Comparison of ENCODE assay signal across 7 mouse cellular contexts in the genomic region with DNA sequence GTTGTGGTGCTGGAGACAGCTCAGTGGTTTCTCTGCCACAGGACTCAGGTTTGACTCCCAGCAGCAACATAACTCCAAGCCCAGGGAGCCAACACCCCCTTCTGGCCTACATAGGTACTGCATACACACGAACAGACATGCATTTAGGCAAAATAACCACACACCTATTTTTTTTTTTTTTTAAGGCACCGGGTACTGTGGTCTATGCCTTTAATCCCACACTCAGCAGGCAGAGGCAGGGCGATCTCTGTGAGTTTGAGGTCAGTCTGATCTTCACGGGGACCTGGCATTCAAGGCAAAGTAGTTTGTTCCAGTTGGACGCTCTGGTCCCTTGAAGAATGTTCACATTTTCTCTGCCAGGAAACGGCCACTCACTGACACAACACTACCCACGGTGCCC. TPM values are rescaled to one million over a fixed set of nuclear protein-coding genes. Genes with fewer than 3 reads are reported as not detected.
DNase-seq lines count a peak whose midpoint lies in the region; ATAC-seq and TF ChIP-seq lines count a peak whose summit lies in the region.

No protein-coding gene starts in this region.

- no peak overlapping the region for H3K4me2 ChIP-seq in kidney, postnatal 0 days (ENCODE audit: low read length)
- no peak overlapping the region for H3K4me2 ChIP-seq in kidney, embryonic 14.5 days (replicated peaks; ENCODE audit: low read depth, low read length)

- WGBS in kidney, postnatal 0 days: 69% methylated on average over 7 of the region's 7 CpGs
- WGBS in kidney, embryonic 14.5 days: 77% methylated on average over 7 of the region's 7 CpGs

- no peaks in the 10 kb centered on the region for H3K36me3 ChIP-seq in kidney, postnatal 0 days (ENCODE audit: insufficient read depth, low read length)
- H3K36me3 ChIP-seq in kidney, embryonic 14.5 days (ENCODE audit: control insufficient read depth, insufficient read depth, low read length): no peaks in the 10 kb centered on the region
- peaks cover 20% of the 10 kb centered on the region for H3K36me3 ChIP-seq in G1E (replicated peaks)

- H3K4me1 ChIP-seq in kidney, postnatal 0 days (replicated peaks; ENCODE audit: insufficient read depth, low read length): peaks cover 13% of the 10 kb centered on the region; the same call in 1 of the 2 replicates
- peaks cover 16% of the 10 kb centered on the region; the same call in 1 of the 2 replicates for H3K4me1 ChIP-seq in kidney, embryonic 14.5 days (ENCODE audit: control insufficient read depth, insufficient read depth, low read length)
- H3K4me1 ChIP-seq in G1E (ENCODE audit: insufficient read depth, low read depth, low read length): peaks cover 37% of the 10 kb centered on the region

- no peak overlapping the region for H3K4me3 ChIP-seq in kidney, postnatal 0 days (replicated peaks; ENCODE audit: low read depth, low read length)
- H3K4me3 ChIP-seq in kidney, embryonic 14.5 days (ENCODE audit: low read length): no peak overlapping the region
- H3K4me3 ChIP-seq in G1E (ENCODE audit: low read depth, low read length): no peak overlapping the region

- H3K27me3 ChIP-seq in kidney, postnatal 0 days (ENCODE audit: insufficient read depth, low read length): no peaks in the 10 kb centered on the region
- no peaks in the 10 kb centered on the region for H3K27me3 ChIP-seq in kidney, embryonic 14.5 days (ENCODE audit: control insufficient read depth, insufficient read depth, low read length)
- H3K27me3 ChIP-seq in G1E (ENCODE audit: insufficient read depth, low read length): no peaks in the 10 kb centered on the region; the same call in 1 of the 2 replicates

- no peak for DNase-seq in kidney, postnatal 0 days (ENCODE audit: low spot score)
- DNase-seq in G1E (ENCODE audit: low spot score): no peak
- peak; percentile 24 for DNase-seq in cerebellum, postnatal 36 days
- DNase-seq in retina, embryonic 14.5 days (ENCODE audit: low spot score): peak; percentile 47
- no peak for DNase-seq in urinary bladder, postnatal 36 days (ENCODE audit: low spot score in 2 of 2)

- H3K9me3 ChIP-seq in kidney, postnatal 0 days (replicated peaks; ENCODE audit: low read length): no peaks in the 10 kb centered on the region
- H3K9me3 ChIP-seq in kidney, embryonic 14.5 days (ENCODE audit: control insufficient read depth, low read length): no peaks in the 10 kb centered on the region
- no peaks in the 10 kb centered on the region for H3K9me3 ChIP-seq in G1E (replicated peaks)

- no peak overlapping the region for H3K9ac ChIP-seq in kidney, postnatal 0 days (ENCODE audit: low read depth, low read length)
- H3K9ac ChIP-seq in kidney, embryonic 14.5 days (ENCODE audit: low read depth, low read length): no peak overlapping the region

- no peak overlapping the region for H3K27ac ChIP-seq in kidney, postnatal 0 days
- H3K27ac ChIP-seq in kidney, embryonic 14.5 days (ENCODE audit: low read depth, low read length): no peak overlapping the region

- no peak for ATAC-seq in kidney, postnatal 0 days (replicated peaks; ENCODE audit: low FRiP score, low read depth)
- ATAC-seq in kidney, embryonic 14.5 days (ENCODE audit: low FRiP score, low TSS enrichment): no peak
- no peak for ATAC-seq in G1E (ENCODE audit: extremely low read depth, insufficient number of reproducible peaks, low FRiP score, poor library complexity, severe bottlenecking)
- ATAC-seq in monocyte, adult 5-6 weeks (replicated peaks; ENCODE audit: insufficient number of reproducible peaks, low FRiP score, low TSS enrichment, poor library complexity, severe bottlenecking): no peak

- peak; percentile 57 for TF ChIP-seq CTCF in kidney, postnatal 0 days (IDR thresholded peaks at IDR 0.05; ENCODE audit: low read depth)
- peak; percentile 71 for TF ChIP-seq CTCF in G1E (IDR thresholded peaks at IDR 0.05; ENCODE audit: low read depth, low read length)

RNA-seq across cellular contexts. Expression of a gene that starts 2.2 kb away (rescaled TPM):
- 22.7 and 22.9 TPM in 2 replicates for polyA plus RNA-seq in kidney, postnatal 0 days (2015; fragmentation: Nextera tagmentation; extraction: Ambion mirVana)
- 10.0 and 11.4 TPM in 2 replicates for polyA plus RNA-seq in kidney, embryonic 14.5 days (2014; fragmentation: Nextera tagmentation; extraction: Ambion mirVana)
- total RNA-seq in G1E (2014; fragmentation: Nextera tagmentation) (10.6 and 12.3 TPM in 2 replicates), G1E (2017) (10.0 and 12.3 TPM in 2 replicates)
- polyA plus RNA-seq in G1E (2012): 4.7 and 13.7 TPM in 2 replicates
- 1.2 to 4.5 TPM (median 2.9 TPM) in 3 replicates for total RNA-seq in monocyte, adult 5-6 weeks (2017)

RNA-seq across cellular contexts. Expression of a gene that starts 25.2 kb away (rescaled TPM):
- polyA plus RNA-seq in kidney, postnatal 0 days (2015; fragmentation: Nextera tagmentation; extraction: Ambion mirVana): 41.8 and 44.7 TPM in 2 replicates
- 58.2 and 77.0 TPM in 2 replicates for polyA plus RNA-seq in kidney, embryonic 14.5 days (2014; fragmentation: Nextera tagmentation; extraction: Ambion mirVana)
- 20.3 and 24.2 TPM in 2 replicates for total RNA-seq in G1E (2014; fragmentation: Nextera tagmentation)
- 24.6 and 27.0 TPM in 2 replicates for total RNA-seq in G1E (2017)
- polyA plus RNA-seq in G1E (2012): 51.3 and 57.0 TPM in 2 replicates
- total RNA-seq in monocyte, adult 5-6 weeks (2017): 5.2 to 12.6 TPM (median 8.4 TPM) in 3 replicates

RNA-seq across cellular contexts. Expression of a gene that starts 32.1 kb away (rescaled TPM):
- 53.5 and 58.2 TPM in 2 replicates for polyA plus RNA-seq in kidney, postnatal 0 days (2015; fragmentation: Nextera tagmentation; extraction: Ambion mirVana)
- 20.3 and 22.1 TPM in 2 replicates for polyA plus RNA-seq in kidney, embryonic 14.5 days (2014; fragmentation: Nextera tagmentation; extraction: Ambion mirVana)
- total RNA-seq in G1E (2014; fragmentation: Nextera tagmentation) (1.1 and 2.4 TPM in 2 replicates), G1E (2017) (7.8 and 8.3 TPM in 2 replicates)
- 36.0 and 43.2 TPM in 2 replicates for polyA plus RNA-seq in G1E (2012)
- 2.9 to 7.7 TPM (median 3.3 TPM) in 3 replicates for total RNA-seq in monocyte, adult 5-6 weeks (2017)

RNA-seq across cellular contexts. Expression of a gene that starts 34.1 kb away (rescaled TPM):
- 50.2 and 51.3 TPM in 2 replicates for polyA plus RNA-seq in kidney, postnatal 0 days (2015; fragmentation: Nextera tagmentation; extraction: Ambion mirVana)
- 49.4 and 51.1 TPM in 2 replicates for polyA plus RNA-seq in kidney, embryonic 14.5 days (2014; fragmentation: Nextera tagmentation; extraction: Ambion mirVana)
- total RNA-seq in G1E (2014; fragmentation: Nextera tagmentation) (21.7 and 22.4 TPM in 2 replicates), G1E (2017) (6.7 and 7.4 TPM in 2 replicates)
- polyA plus RNA-seq in G1E (2012): 3.3 and 5.0 TPM in 2 replicates
- 8.1 to 13.5 TPM (median 9.8 TPM) in 3 replicates for total RNA-seq in monocyte, adult 5-6 weeks (2017)

RNA-seq across cellular contexts. Expression of a gene that starts 36.9 kb away (rescaled TPM):
- 0.20 and 0.29 TPM in 2 replicates for polyA plus RNA-seq in kidney, postnatal 0 days (2015; fragmentation: Nextera tagmentation; extraction: Ambion mirVana)
- polyA plus RNA-seq in kidney, embryonic 14.5 days (2014; fragmentation: Nextera tagmentation; extraction: Ambion mirVana): 0.07 and 0.26 TPM in 2 replicates
- total RNA-seq in G1E (2014; fragmentation: Nextera tagmentation) (1.8 and 2.6 TPM in 2 replicates), G1E (2017) (0.12 TPM in 1 of 2 replicates, not detected in the other)
- 3.3 and 4.2 TPM in 2 replicates for polyA plus RNA-seq in G1E (2012)
- 1.8 to 2.0 TPM in 2 of 3 replicates, not detected in the other for total RNA-seq in monocyte, adult 5-6 weeks (2017)

Comparison
In these comparisons a context has a peak if more than half of its experiments do, and no peak if none do; other contexts are left out.
1. DNase-seq: peak in cerebellum, postnatal 36 days (2 of 2) and retina, embryonic 14.5 days (single experiment); none in kidney, postnatal 0 days (single experiment), G1E (single experiment) and urinary bladder, postnatal 36 days (0 of 2).